Mouse (Mus musculus): Measurements from ENCODE around the gene Senp6.

Gene Senp6

GRCm38 (mm10) chr9:80171241-80171640 lies 104.5 kb downstream of the Senp6 start:
- DNase-seq (ENCODE audit: low spot score in 2 of 2) = no peak

GRCm38 (mm10) chr9:80172396-80173222 lies 105.9 kb downstream of the Senp6 start:
- DNase-seq (ENCODE audit: low spot score in 2 of 2) = no peak

- DNase-seq (ENCODE audit: low spot score in 2 of 2) = peak; percentile 21 to 25
These were observed 106.9 kb downstream of the Senp6 start for GRCm38 (mm10) chr9:80173629-80174028.

- no peak for DNase-seq (ENCODE audit: low spot score in 2 of 2)
These were observed 110.2 kb downstream of the Senp6 start for GRCm38 (mm10) chr9:80176696-80177478.

GRCm38 (mm10) chr9:80178670-80179069 lies 112.0 kb downstream of the Senp6 start:
- DNase-seq (ENCODE audit: low spot score in 2 of 2) = no peak

GRCm38 (mm10) chr9:80179688-80180087 lies 113.0 kb downstream of the Senp6 start:
- no peak for DNase-seq (ENCODE audit: low spot score in 2 of 2)

- DNase-seq (ENCODE audit: low spot score in 2 of 2) = no peak
These were observed 114.1 kb downstream of the Senp6 start for GRCm38 (mm10) chr9:80180771-80181170.

GRCm38 (mm10) chr9:80181692-80182091 lies 115.0 kb downstream of the Senp6 start:
- no peak for DNase-seq (ENCODE audit: low spot score in 2 of 2)

- DNase-seq (ENCODE audit: low spot score in 2 of 2) = no peak
These were observed 117.4 kb downstream of the Senp6 start for GRCm38 (mm10) chr9:80184138-80184537.

GRCm38 (mm10) chr9:80185737-80186136 lies 119.0 kb downstream of the Senp6 start:
- no peak for DNase-seq (ENCODE audit: low spot score in 2 of 2)

GRCm38 (mm10) chr9:80186693-80187092 lies 120.0 kb downstream of the Senp6 start:
- DNase-seq (ENCODE audit: low spot score in 2 of 2) = no peak

GRCm38 (mm10) chr9:80188324-80188893 lies 121.7 kb downstream of the Senp6 start:
- no peak for DNase-seq (ENCODE audit: low spot score in 2 of 2)

GRCm38 (mm10) chr9:80191240-80191639 lies 124.5 kb downstream of the Senp6 start:
- no peak for DNase-seq (ENCODE audit: low spot score in 2 of 2)

- no peak for DNase-seq (ENCODE audit: low spot score in 2 of 2)
These were observed 125.6 kb downstream of the Senp6 start for GRCm38 (mm10) chr9:80192324-80192723.

GRCm38 (mm10) chr9:80194446-80194845 lies 127.7 kb downstream of the Senp6 start:
- no peak for DNase-seq (ENCODE audit: low spot score in 2 of 2)

Measured in frontal cortex, postnatal 10 days (tissue).